Mouse (Mus musculus): ENCODE results near the gene Xpo5. TPM values are rescaled to one million over a fixed set of nuclear protein-coding genes. Genes with fewer than 3 reads are reported as not detected.

Xpo5 gene
- polyA plus RNA-seq, 1 experiment from 2014 or later = 80.4 TPM

DNA sequence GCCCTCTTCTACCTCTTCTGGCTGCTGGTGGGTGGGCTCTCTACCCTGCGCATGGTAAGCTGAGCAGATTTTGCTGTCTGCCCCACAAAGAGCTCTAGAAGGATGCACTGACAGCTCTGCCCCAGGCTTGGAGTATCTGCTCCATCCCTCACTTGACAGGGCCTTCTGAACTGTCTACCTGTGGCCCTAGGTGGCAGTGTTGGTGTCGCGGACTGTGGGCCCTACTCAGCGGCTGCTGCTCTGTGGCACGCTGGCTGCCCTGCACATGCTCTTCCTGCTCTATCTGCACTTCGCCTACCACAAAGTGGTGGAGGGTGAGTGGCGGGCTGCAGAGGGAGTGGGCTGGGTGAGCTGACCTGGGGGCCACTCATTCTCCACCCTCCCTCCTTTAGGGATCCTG, 48.6 kb downstream of the Xpo5 start:
- no peak for DNase-seq (ENCODE audit: extremely low spot score, low spot score)
- Histone ChIP-seq H3K27ac (no peak overlapping the region), H3K27me3 (ENCODE audit: poor library complexity, severe bottlenecking) (peaks cover 24% of the 10 kb centered on the region), H3K4me3 (no peak overlapping the region), H3K36me3 (replicated peaks) (peaks cover 45% of the 10 kb centered on the region), H3K4me1 (peaks cover 50% of the 10 kb centered on the region), H3K9me3 (no peaks in the 10 kb centered on the region)
- WGBS = 80% methylated on average over 7 of the region's 7 CpGs

DNA sequence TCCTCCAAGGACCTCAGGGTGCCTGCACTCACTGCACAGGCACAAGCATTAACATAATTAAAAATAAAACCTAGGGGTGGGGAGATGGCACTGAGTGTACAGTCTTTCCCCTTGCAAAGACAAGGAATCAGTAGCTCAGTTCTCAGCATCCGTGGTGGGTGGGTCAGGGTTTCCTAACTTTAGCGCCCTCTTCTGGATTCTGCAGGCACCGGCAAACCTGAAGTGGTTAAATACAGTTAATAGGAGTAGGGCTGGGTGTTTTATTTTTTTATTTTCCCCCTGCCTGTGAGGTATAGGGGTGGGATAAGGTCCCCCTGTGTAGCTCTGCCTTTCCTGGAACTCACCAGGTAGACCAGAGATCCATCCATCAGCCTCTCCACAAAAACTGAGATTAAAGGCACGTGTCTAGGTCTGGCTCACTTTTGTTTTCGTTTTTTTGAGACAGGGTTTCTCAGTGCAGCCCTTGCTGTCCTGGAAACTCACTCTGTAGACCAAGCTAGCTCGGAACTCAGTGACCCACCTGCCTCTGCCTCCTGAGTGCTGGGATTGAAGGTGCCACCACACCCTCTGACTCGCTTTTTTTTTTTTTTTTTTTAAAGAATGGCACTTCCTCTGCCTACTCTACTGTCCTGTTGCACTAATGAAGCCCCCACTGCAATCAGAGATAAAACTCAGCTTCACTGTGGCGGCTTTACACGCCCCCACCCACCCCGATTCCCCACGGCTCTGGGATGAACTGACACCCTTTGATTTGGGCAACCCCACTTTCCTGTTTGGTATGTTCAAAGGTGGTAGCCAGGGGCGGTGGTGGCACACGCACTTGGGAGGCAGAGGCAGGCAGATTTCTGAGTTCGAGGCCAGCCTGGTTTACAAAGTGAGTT, 50.2 kb downstream of the Xpo5 start:
- DNase-seq (ENCODE audit: extremely low spot score, low spot score) = peak; percentile 55
- H3K36me3 ChIP-seq (replicated peaks) = peaks cover 54% of the 10 kb centered on the region
- 58% methylated on average over 14 of the region's 14 CpGs for WGBS
- peaks cover 33% of the 10 kb centered on the region for H3K27me3 ChIP-seq (ENCODE audit: poor library complexity, severe bottlenecking)
- H3K27ac ChIP-seq = peak overlapping the region; percentile 67
- peak overlapping the region; percentile 78 for H3K4me3 ChIP-seq
- H3K9me3 ChIP-seq = no peaks in the 10 kb centered on the region
- H3K4me1 ChIP-seq = peaks cover 40% of the 10 kb centered on the region

DNA sequence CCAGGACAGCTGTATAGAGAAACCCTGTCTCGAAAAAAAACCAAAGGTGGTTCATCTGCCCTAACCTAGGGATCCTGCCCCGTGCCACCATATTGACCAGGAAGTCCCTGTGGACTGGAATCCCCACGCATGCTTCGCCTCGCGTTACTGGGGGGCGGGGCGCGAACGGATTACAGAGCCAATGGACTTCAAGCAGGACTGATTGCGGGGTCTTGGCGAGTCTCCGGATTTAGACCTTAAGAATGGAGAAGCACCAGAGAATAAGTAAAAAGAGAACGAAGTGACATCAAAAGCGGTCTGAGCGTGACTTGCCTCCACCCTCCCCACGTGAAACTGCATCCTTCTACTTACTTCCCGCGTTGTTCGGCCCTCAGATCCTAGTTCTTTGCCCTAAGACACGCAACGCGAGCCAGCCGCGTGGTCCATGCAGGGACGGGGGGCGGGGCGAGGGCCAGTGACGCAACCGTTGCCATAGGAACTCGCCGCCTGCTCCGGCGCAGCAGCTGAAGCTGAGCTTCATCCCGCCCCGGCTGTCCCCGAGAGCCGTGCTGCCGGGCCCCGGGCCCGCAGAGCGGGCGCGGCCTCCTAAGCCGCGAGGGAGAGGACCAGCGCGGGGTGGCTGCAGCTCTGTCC, 51.0 kb downstream of the Xpo5 start, which contains the start of gene Lrrc73:
Lrrc73 (plus strand) TSS at position 80 of the 633 bp plus-strand sequence.
- Histone ChIP-seq H3K36me3 (replicated peaks) (peaks cover 61% of the 10 kb centered on the region), H3K9me3 (no peaks in the 10 kb centered on the region), H3K4me3 (peak within 1 kb of the TSS; percentile 78), H3K27me3 (ENCODE audit: poor library complexity, severe bottlenecking) (peaks cover 33% of the 10 kb centered on the region), H3K4me1 (peaks cover 36% of the 10 kb centered on the region), H3K27ac (peak within 1 kb of the TSS; percentile 67)
- 2% methylated on average over 48 of the region's 48 CpGs for WGBS
- peak; percentile 91 for DNase-seq (ENCODE audit: extremely low spot score, low spot score)

DNA sequence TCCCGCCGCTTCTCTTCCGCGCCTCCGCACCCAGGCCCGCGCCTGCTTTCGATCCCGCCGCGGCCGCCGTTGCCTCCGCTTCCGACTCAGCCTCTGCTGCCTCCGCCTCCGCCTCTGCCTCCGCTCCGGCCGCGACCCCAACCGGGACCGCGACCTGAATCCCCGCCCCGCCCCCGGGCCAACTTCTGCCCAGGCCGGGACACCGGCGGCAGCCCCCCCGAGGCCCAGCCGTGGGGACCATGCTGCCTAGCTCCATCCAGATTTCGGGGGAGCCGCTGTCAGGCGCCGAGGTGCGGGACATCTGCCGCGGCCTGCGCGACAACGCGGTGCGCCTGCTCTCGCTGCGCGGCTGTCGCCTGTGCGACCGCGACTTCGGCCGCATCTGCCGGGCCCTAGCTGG, 51.5 kb downstream of the Xpo5 start:
- Histone ChIP-seq H3K27me3 (ENCODE audit: poor library complexity, severe bottlenecking) (peaks cover 33% of the 10 kb centered on the region), H3K4me1 (peaks cover 31% of the 10 kb centered on the region), H3K27ac (peak overlapping the region; percentile 67), H3K4me3 (peak overlapping the region; percentile 78), H3K9me3 (no peaks in the 10 kb centered on the region), H3K36me3 (replicated peaks) (peaks cover 65% of the 10 kb centered on the region)
- no peak for DNase-seq (ENCODE audit: extremely low spot score, low spot score)
- WGBS = under 1% methylated on average over 50 of the region's 54 CpGs

DNA sequence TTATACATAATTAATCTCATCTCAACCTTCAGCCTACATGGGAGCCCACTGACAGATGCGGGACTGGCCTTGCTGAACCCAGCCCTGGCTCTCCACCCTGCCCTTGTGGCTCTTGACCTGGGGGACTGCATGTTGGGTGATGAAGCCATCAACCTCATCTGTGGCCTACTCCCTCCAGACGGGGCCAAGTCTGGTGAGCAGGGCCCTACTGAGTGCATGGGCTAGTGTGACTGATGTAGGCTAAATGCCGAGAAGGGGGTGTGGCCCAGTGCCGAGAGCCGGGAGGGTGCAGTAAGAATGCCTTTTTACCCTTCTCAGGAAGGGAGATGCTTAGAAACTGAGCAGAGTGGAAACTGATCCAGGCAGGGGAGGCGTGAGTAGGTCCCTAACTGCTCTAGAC, 52.6 kb downstream of the Xpo5 start:
- Histone ChIP-seq H3K4me1 (peaks cover 26% of the 10 kb centered on the region), H3K27me3 (ENCODE audit: poor library complexity, severe bottlenecking) (peaks cover 33% of the 10 kb centered on the region), H3K9me3 (no peaks in the 10 kb centered on the region), H3K36me3 (replicated peaks) (peaks cover 65% of the 10 kb centered on the region), H3K4me3 (peak overlapping the region; percentile 78; the same call in 1 of the 2 replicates), H3K27ac (no peak overlapping the region)
- no peak for DNase-seq (ENCODE audit: extremely low spot score, low spot score)
- WGBS = 48% methylated on average over 6 of the region's 6 CpGs

DNA sequence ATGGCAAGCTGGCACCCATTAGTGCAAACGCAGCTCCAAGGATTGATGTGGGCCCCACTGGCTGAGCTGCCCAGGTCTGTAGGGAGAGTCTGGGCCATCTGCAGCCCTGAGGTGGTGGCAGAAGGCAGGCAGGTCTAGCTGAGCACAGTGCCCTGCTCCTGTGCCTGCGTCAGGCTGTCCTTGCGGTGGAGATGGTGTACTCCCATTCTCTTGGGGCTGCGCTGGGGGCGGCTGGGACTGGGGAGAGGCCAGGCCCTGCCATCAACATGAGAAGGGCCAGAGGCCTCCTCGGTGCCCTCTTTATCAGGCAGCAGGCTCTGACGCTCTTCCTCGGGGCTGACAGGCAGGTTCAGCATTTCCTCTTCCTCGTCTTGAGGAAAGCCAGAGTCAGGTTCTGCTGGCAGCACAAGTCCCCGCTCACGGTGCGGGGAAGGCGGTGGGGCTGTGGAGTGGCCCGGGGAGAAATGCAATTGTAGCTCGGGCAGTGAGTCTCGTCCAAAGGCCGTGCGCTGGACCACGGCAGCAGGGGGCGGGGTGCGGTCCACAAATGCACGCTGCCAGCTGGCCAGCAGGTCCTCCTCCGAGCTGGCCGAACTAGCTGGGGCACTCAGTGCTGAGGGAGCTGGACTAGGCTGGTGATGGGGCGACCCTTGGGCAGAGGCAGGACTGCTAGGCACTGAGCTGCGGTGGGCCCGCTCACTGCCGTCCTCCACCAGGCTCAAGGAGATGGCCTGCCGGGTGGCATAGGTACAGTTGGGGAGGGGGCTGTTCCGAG, 55.9 kb downstream of the Xpo5 start:
- no peak for DNase-seq (ENCODE audit: extremely low spot score, low spot score)
- no peak overlapping the region for H3K4me3 ChIP-seq
- H3K27ac ChIP-seq = no peak overlapping the region
- H3K4me1 ChIP-seq = peaks cover 21% of the 10 kb centered on the region
- WGBS = 90% methylated on average over 30 of the region's 30 CpGs
- peaks cover 73% of the 10 kb centered on the region for H3K36me3 ChIP-seq (replicated peaks)
- H3K27me3 ChIP-seq (ENCODE audit: poor library complexity, severe bottlenecking) = peaks cover 33% of the 10 kb centered on the region
- no peaks in the 10 kb centered on the region for H3K9me3 ChIP-seq

DNA sequence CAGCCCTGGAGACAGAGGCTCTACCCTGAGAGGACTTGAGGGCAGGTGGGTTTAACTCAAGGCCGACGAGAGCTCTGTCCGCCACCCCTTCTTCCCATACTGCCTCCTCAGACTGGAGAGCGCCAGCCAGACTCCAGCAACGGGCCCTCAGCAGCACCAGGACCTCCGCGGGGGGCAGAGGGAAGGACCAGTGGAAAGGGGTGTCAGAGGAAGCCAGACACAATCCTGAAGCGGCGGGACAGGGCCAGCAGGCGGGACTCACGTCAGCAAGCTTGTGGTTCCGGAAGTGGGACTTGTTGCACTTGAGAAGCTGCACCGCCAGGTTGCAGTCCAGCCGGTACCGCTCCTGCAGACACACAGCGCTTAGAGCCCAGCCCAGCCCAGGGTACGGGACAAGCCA, 57.1 kb downstream of the Xpo5 start:
- WGBS = 91% methylated on average over 17 of the region's 17 CpGs
- Histone ChIP-seq H3K4me1 (peaks cover 10% of the 10 kb centered on the region), H3K27me3 (ENCODE audit: poor library complexity, severe bottlenecking) (peaks cover 25% of the 10 kb centered on the region), H3K36me3 (replicated peaks) (peaks cover 85% of the 10 kb centered on the region), H3K27ac (no peak overlapping the region), H3K4me3 (no peak overlapping the region), H3K9me3 (no peaks in the 10 kb centered on the region)
- DNase-seq (ENCODE audit: extremely low spot score, low spot score) = no peak

DNA sequence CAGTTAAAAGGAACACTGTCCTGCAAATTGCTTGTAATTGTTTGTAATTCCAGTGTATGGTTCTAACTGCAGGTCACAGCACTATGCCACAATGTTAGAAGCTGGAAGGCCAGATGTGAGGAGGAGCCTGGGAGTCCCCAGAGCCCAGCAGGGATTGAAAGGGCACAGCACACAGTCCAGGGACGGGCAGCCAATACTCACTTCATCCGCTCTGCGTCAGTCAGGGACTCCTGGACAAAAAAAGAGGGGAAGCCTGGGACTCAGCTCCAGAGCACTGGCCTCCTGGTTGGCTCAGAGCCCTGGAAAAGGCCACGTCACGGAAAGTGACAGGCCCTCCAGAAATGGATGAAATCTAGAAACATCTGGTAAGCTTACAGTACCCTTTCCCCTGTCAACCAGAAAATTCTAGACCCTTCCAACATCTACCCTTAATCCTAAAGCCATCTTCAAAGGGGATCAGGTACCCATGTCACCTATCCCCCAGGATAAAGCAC, 59.7 kb downstream of the Xpo5 start:
- WGBS = over 99% methylated on average over 5 of the region's 5 CpGs
- 0 out of 2 replicates have a peak, but pooled peaks cover under 1% of the 10 kb centered on the region for H3K27me3 ChIP-seq (ENCODE audit: poor library complexity, severe bottlenecking)
- no peaks in the 10 kb centered on the region for H3K9me3 ChIP-seq
- H3K27ac ChIP-seq = no peak overlapping the region
- peaks cover 6% of the 10 kb centered on the region for H3K4me1 ChIP-seq
- no peak for DNase-seq (ENCODE audit: extremely low spot score, low spot score)
- no peak overlapping the region for H3K4me3 ChIP-seq
- peaks cover 99% of the 10 kb centered on the region for H3K36me3 ChIP-seq (replicated peaks)

DNA sequence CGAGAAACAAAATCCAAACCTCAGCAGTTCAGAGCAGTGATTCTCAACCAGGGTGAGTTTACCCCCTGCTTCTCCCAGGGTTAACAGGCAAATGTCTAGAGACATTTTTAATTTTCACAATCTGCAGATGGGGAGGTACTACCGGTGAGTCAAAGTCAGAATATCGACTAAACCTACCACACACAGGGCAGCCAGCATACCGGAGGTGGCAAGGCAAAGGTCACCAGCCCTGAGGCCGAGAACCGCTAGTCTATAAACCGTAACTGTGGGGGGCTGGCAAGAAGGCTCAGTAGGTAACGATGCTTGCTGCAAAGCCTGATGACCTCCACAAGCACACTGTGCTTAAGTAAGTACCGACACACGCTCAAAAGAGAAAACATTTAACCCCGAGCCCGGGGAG, 62.9 kb downstream of the Xpo5 start:
- H3K27ac ChIP-seq = no peak overlapping the region
- H3K27me3 ChIP-seq (ENCODE audit: poor library complexity, severe bottlenecking) = no peaks in the 10 kb centered on the region
- DNase-seq (ENCODE audit: extremely low spot score, low spot score) = no peak
- H3K4me1 ChIP-seq = peaks cover 6% of the 10 kb centered on the region
- peaks cover 99% of the 10 kb centered on the region for H3K36me3 ChIP-seq (replicated peaks)
- 82% methylated on average over 12 of the region's 12 CpGs for WGBS
- H3K4me3 ChIP-seq = no peak overlapping the region
- no peaks in the 10 kb centered on the region for H3K9me3 ChIP-seq

DNA sequence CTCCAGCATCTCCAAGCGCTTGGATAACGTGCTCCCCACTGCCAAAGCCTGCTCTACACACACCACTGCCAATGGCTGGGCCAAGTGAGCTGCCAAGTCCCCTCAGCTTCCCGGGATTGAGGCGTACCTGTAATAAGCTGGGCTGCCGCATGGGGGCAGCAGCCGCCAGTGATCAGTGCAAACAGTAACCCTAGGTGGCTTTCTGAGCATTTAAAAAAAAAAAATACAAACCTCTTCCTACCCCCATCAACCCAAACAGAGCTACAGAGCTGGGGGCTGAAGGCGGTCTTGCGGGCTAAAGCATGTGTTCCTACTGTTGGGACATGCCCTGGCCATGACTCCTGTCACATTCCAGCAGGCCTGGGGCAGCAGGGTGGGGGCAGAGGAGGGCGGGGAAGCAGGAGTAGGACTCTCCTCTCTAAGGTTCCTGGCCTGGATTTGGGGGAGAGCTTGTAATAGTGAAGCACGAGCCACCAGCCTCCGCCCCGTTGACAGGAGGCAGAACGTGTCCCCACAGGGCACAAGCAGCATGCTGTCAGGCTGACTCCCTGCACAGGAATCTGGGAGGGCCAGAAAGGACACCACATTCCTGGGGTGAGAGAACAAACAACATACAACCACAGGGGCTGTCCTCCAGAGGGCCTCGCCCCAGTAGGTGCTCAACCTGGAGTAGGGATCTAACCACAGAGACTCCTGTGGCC, 63.5 kb downstream of the Xpo5 start:
- Histone ChIP-seq H3K4me1 (peaks cover 6% of the 10 kb centered on the region), H3K27me3 (ENCODE audit: poor library complexity, severe bottlenecking) (no peaks in the 10 kb centered on the region), H3K36me3 (replicated peaks) (peaks cover 99% of the 10 kb centered on the region), H3K27ac (no peak overlapping the region), H3K4me3 (no peak overlapping the region), H3K9me3 (no peaks in the 10 kb centered on the region)
- peak; percentile 74 for DNase-seq (ENCODE audit: extremely low spot score, low spot score)
- 27% methylated on average over 14 of the region's 14 CpGs for WGBS

DNA sequence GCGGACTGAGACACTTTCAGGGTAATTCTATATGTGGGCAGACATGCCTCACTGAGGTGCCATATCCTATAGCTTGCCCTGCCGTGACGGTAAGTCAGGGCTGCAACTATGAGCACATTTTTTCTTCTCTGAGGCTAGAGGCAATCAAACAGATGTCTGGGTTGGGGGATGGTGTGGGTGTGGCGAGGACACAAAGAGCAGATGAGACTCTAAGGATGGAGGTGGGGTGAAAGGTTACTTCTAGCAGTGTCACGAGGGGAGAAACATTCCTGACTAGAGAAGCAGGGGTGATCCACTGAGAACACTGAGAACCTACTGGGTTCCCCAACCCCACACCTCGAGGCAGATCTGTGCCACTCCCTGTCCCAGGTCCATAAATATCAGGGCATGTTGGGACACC, 64.4 kb downstream of the Xpo5 start:
- no peak for DNase-seq (ENCODE audit: extremely low spot score, low spot score)
- Histone ChIP-seq H3K36me3 (replicated peaks) (peaks cover 99% of the 10 kb centered on the region), H3K4me3 (no peak overlapping the region), H3K27ac (no peak overlapping the region), H3K9me3 (no peaks in the 10 kb centered on the region), H3K27me3 (ENCODE audit: poor library complexity, severe bottlenecking) (no peaks in the 10 kb centered on the region), H3K4me1 (peaks cover 6% of the 10 kb centered on the region)
- WGBS = 73% methylated on average over 6 of the region's 6 CpGs

DNA sequence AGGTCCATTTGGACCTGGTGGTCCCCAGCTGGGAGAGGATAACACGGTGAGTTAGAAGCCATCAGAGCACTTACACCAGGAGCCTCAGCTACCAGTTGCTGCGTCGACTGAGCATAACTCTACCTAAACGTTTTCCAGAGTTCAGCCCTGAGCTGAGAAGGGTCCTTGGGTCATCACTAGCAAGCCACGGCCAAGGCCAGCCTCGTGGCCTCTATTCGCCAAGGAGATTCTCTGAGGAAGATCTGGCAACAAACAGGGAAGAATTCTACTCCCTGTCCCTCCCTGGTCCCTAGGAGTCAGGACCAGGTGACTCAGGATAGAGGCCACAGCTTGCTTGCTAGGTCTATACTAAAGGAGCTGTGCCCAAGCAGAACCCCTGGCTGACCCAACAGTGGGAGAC, 64.9 kb downstream of the Xpo5 start:
- H3K36me3 ChIP-seq (replicated peaks) = peaks cover 99% of the 10 kb centered on the region
- WGBS = 87% methylated on average over 7 of the region's 7 CpGs
- no peak for DNase-seq (ENCODE audit: extremely low spot score, low spot score)

More for the DNA sequence above, 64.9 kb downstream of the Xpo5 start:
- H3K27me3 ChIP-seq (ENCODE audit: poor library complexity, severe bottlenecking) = no peaks in the 10 kb centered on the region
- peaks cover 6% of the 10 kb centered on the region for H3K4me1 ChIP-seq
- H3K9me3 ChIP-seq = no peaks in the 10 kb centered on the region
- no peak overlapping the region for H3K27ac ChIP-seq
- H3K4me3 ChIP-seq = no peak overlapping the region

Measured in forebrain, embryonic 10.5 days (tissue).